Mouse (Mus musculus) stomach, embryonic 15.5 days (tissue): ENCODE results near the gene Ankrd13a. TPM values are rescaled to one million over a fixed set of nuclear protein-coding genes. Genes with fewer than 3 reads are reported as not detected.
A peak's percentile ranks its signal among the peaks of the same experiment; 100 is the strongest.

Source experiments
- ATAC-seq: fragments of 200-750 bp; cut with Nextera tagmentation; 2 replicates; pipeline ENCODE4 v1.8.0; 2017; ENCODE audit warnings: low read depth, moderate number of reproducible peaks, moderate TSS enrichment; ENCODE audit not compliant: insufficient read depth, low FRiP score
- H3K27ac ChIP-seq: fragments of 300-500 bp; sonication (generic); 2 replicates; pipeline ENCODE4 v1.5.1; 2015; ENCODE audit warnings: mild to moderate bottlenecking, inconsistent platforms
- H3K27me3 ChIP-seq: fragments of 300-500 bp; sonication (generic); replicated peaks from 2 replicates; pipeline ENCODE4 v1.6.1; 2015; ENCODE audit warnings: inconsistent platforms
- H3K36me3 ChIP-seq: fragments of 300-500 bp; sonication (generic); 2 replicates; pipeline ENCODE4 v1.6.1; 2015; ENCODE audit warnings: inconsistent platforms
- H3K4me1 ChIP-seq: fragments of 300-500 bp; sonication (generic); 2 replicates; pipeline ENCODE4 v1.6.1; 2015; ENCODE audit warnings: inconsistent platforms
- H3K4me2 ChIP-seq: fragments of 300-500 bp; sonication (generic); 2 replicates; pipeline ENCODE4 v1.6.1; 2015; ENCODE audit warnings: mild to moderate bottlenecking, inconsistent platforms
- H3K4me3 ChIP-seq: fragments of 300-500 bp; sonication (generic); replicated peaks from 2 replicates; pipeline ENCODE4 v1.5.1; 2015; ENCODE audit warnings: inconsistent platforms
- H3K9ac ChIP-seq: fragments of 300-500 bp; sonication (generic); 2 replicates; pipeline ENCODE4 v1.6.1; 2015; ENCODE audit warnings: inconsistent platforms
- H3K9me3 ChIP-seq: fragments of 300-500 bp; sonication (generic); 2 replicates; pipeline ENCODE4 v1.6.1; 2016; ENCODE audit warnings: inconsistent platforms
- WGBS: fragments of 180-500 bp; shearing (Covaris S2); methylation state at CpG from one replicate; pipeline ENCODE4 v1.1.7; 2015; 5-methylcytosine and 5-hydroxymethylcytosine counted together
- polyA plus RNA-seq: library from polyadenylated mRNA; unstranded; fragments of >200 nt; fragmentation: Nextera tagmentation; extraction: Ambion mirVana; gene quantifications from 2 replicates; pipeline ENCODE4 v1.2.1, GENCODE M21; 2015

Ankrd13a gene
- polyA plus RNA-seq, 1 experiment from 2014 or later, result 49.0 TPM

- H3K9ac ChIP-seq, result no peak overlapping the region
Observed at GRCm38 (mm10) chr5:114771796-114772195, 2.7 kb upstream of the Ankrd13a start.

GRCm38 (mm10) chr5:114772456-114773203 is 1.8 kb upstream of the Ankrd13a start:
- 1% methylated on average over 42 of the region's 57 CpGs for WGBS
- H3K4me2 ChIP-seq, result peak overlapping the region; percentile 88
- no peaks in the 10 kb centered on the region for H3K9me3 ChIP-seq
- H3K27ac ChIP-seq, result peak overlapping the region; percentile 83
- peak; percentile 56 for ATAC-seq
- peak overlapping the region; percentile 92 for H3K9ac ChIP-seq
- no peaks in the 10 kb centered on the region for H3K36me3 ChIP-seq
- peaks cover 10% of the 10 kb centered on the region; the same call in 1 of the 2 replicates for H3K4me1 ChIP-seq
- H3K4me3 ChIP-seq, result peak overlapping the region; percentile 99
- H3K27me3 ChIP-seq, result no peaks in the 10 kb centered on the region

More at GRCm38 (mm10) chr5:114771796-114772195, 2.7 kb upstream of the Ankrd13a start:
- Histone ChIP-seq H3K27me3 (no peaks in the 10 kb centered on the region), H3K4me1 (peaks cover 10% of the 10 kb centered on the region; the same call in 1 of the 2 replicates), H3K4me3 (peak overlapping the region; percentile 99), H3K4me2 (peak overlapping the region; percentile 88), H3K9me3 (no peaks in the 10 kb centered on the region), H3K27ac (no peak overlapping the region), H3K36me3 (no peaks in the 10 kb centered on the region)
- no peak for ATAC-seq
- WGBS, result 72% methylated on average over 8 of the region's 8 CpGs

GRCm38 (mm10) chr5:114773211-114773710 is 1.2 kb upstream of the Ankrd13a start:
- peak; percentile 88 for ATAC-seq
- H3K4me3 ChIP-seq, result peak overlapping the region; percentile 99
- H3K4me2 ChIP-seq, result peak overlapping the region; percentile 88
- H3K36me3 ChIP-seq, result no peaks in the 10 kb centered on the region
- no peaks in the 10 kb centered on the region for H3K9me3 ChIP-seq
- H3K4me1 ChIP-seq, result peaks cover 10% of the 10 kb centered on the region; the same call in 1 of the 2 replicates
- under 1% methylated on average over 39 of the region's 52 CpGs for WGBS
- H3K27me3 ChIP-seq, result no peaks in the 10 kb centered on the region
- H3K9ac ChIP-seq, result peak overlapping the region; percentile 92
- H3K27ac ChIP-seq, result peak overlapping the region; percentile 91

GRCm38 (mm10) chr5:114773780-114774179 is 697 bp upstream of the Ankrd13a start:
- H3K9me3 ChIP-seq, result no peaks in the 10 kb centered on the region
- no peak for ATAC-seq
- H3K4me3 ChIP-seq, result peak overlapping the region; percentile 99
- peak overlapping the region; percentile 97; the same call in 1 of the 2 replicates for H3K9ac ChIP-seq
- no peaks in the 10 kb centered on the region for H3K27me3 ChIP-seq
- H3K27ac ChIP-seq, result peak overlapping the region; percentile 91
- H3K4me2 ChIP-seq, result peak overlapping the region; percentile 88
- under 1% methylated on average over 11 of the region's 11 CpGs for WGBS
- no peaks in the 10 kb centered on the region for H3K36me3 ChIP-seq
- peaks cover 10% of the 10 kb centered on the region; the same call in 1 of the 2 replicates for H3K4me1 ChIP-seq

GRCm38 (mm10) chr5:114775056-114775979 is 841 bp downstream of the Ankrd13a start, which contains the start of gene Git2:
TSS of gene Git2 (minus strand) at chr5:114775517.
- Histone ChIP-seq H3K36me3 (no peaks in the 10 kb centered on the region), H3K9ac (peak within 1 kb of the TSS; percentile 97), H3K9me3 (no peaks in the 10 kb centered on the region), H3K27me3 (no peaks in the 10 kb centered on the region), H3K4me1 (peaks cover 10% of the 10 kb centered on the region), H3K4me3 (peak within 1 kb of the TSS; percentile 99), H3K4me2 (peak within 1 kb of the TSS; percentile 88), H3K27ac (peak within 1 kb of the TSS; percentile 91)
- no peak for ATAC-seq
- under 1% methylated on average over 63 of the region's 63 CpGs for WGBS

GRCm38 (mm10) chr5:114776174-114776573 is 1.7 kb downstream of the Ankrd13a start:
- Histone ChIP-seq H3K4me1 (peaks cover 10% of the 10 kb centered on the region), H3K36me3 (no peaks in the 10 kb centered on the region), H3K27ac (no peak overlapping the region), H3K9ac (no peak overlapping the region), H3K4me3 (peak overlapping the region; percentile 99), H3K27me3 (no peaks in the 10 kb centered on the region), H3K4me2 (peak overlapping the region; percentile 88), H3K9me3 (no peaks in the 10 kb centered on the region)
- ATAC-seq, result no peak
- WGBS, result 76% methylated on average over 7 of the region's 7 CpGs

- Histone ChIP-seq H3K4me3 (no peak overlapping the region), H3K4me1 (peaks cover 13% of the 10 kb centered on the region), H3K36me3 (no peaks in the 10 kb centered on the region), H3K9ac (no peak overlapping the region), H3K9me3 (no peaks in the 10 kb centered on the region), H3K27ac (no peak overlapping the region), H3K27me3 (no peaks in the 10 kb centered on the region), H3K4me2 (no peak overlapping the region)
- WGBS, result 67% methylated on average over 7 of the region's 7 CpGs
- ATAC-seq, result no peak
Observed at GRCm38 (mm10) chr5:114779956-114780489, 5.5 kb downstream of the Ankrd13a start.

- Histone ChIP-seq H3K27me3 (no peaks in the 10 kb centered on the region), H3K4me2 (no peak overlapping the region), H3K27ac (no peak overlapping the region), H3K36me3 (no peaks in the 10 kb centered on the region), H3K4me1 (peaks cover 6% of the 10 kb centered on the region), H3K9ac (no peak overlapping the region), H3K4me3 (no peak overlapping the region), H3K9me3 (no peaks in the 10 kb centered on the region)
- ATAC-seq, result no peak
- WGBS, result 79% methylated on average over 7 of the region's 7 CpGs
Observed at GRCm38 (mm10) chr5:114780912-114781311, 6.4 kb downstream of the Ankrd13a start.

- Histone ChIP-seq H3K36me3 (peaks cover 4% of the 10 kb centered on the region; the same call in 1 of the 2 replicates), H3K4me2 (no peak overlapping the region), H3K4me3 (no peak overlapping the region), H3K4me1 (peaks cover 3% of the 10 kb centered on the region; the same call in 1 of the 2 replicates), H3K9me3 (no peaks in the 10 kb centered on the region), H3K9ac (no peak overlapping the region), H3K27me3 (no peaks in the 10 kb centered on the region), H3K27ac (no peak overlapping the region)
- 62% methylated on average over 9 of the region's 9 CpGs for WGBS
- ATAC-seq, result no peak
Observed at GRCm38 (mm10) chr5:114782991-114783390, 8.5 kb downstream of the Ankrd13a start.

- Histone ChIP-seq H3K4me3 (no peak overlapping the region), H3K27ac (no peak overlapping the region), H3K36me3 (peaks cover 4% of the 10 kb centered on the region; the same call in 1 of the 2 replicates), H3K9ac (no peak overlapping the region), H3K27me3 (no peaks in the 10 kb centered on the region), H3K4me1 (peaks cover 3% of the 10 kb centered on the region; the same call in 1 of the 2 replicates), H3K9me3 (no peaks in the 10 kb centered on the region), H3K4me2 (no peak overlapping the region)
- WGBS, result 85% methylated on average over 12 of the region's 12 CpGs
- ATAC-seq, result no peak
Observed at GRCm38 (mm10) chr5:114783405-114784163, 9.1 kb downstream of the Ankrd13a start.
